Mouse (Mus musculus): ENCODE results near the gene Tk1.

- TF ChIP-seq GATA1 (IDR thresholded peaks at IDR 0.05; ENCODE audit: borderline replicate concordance, low read length) (no peak), FLI1 (IDR thresholded peaks at IDR 0.05; ENCODE audit: low read length) (no peak)
These were observed 24.2 kb downstream of the Tk1 start for GRCm38 (mm10) chr11:117801650-117802049.
